Mouse (Mus musculus): ENCODE results near the gene Rnf214. TPM values are rescaled to one million over a fixed set of nuclear protein-coding genes. Genes with fewer than 3 reads are reported as not detected.
A peak's percentile ranks its signal among the peaks of the same experiment; 100 is the strongest.

The Rnf214 gene
- total RNA-seq (2021), result 10 to 100 TPM; 30.6 to 31.4 TPM

DNA sequence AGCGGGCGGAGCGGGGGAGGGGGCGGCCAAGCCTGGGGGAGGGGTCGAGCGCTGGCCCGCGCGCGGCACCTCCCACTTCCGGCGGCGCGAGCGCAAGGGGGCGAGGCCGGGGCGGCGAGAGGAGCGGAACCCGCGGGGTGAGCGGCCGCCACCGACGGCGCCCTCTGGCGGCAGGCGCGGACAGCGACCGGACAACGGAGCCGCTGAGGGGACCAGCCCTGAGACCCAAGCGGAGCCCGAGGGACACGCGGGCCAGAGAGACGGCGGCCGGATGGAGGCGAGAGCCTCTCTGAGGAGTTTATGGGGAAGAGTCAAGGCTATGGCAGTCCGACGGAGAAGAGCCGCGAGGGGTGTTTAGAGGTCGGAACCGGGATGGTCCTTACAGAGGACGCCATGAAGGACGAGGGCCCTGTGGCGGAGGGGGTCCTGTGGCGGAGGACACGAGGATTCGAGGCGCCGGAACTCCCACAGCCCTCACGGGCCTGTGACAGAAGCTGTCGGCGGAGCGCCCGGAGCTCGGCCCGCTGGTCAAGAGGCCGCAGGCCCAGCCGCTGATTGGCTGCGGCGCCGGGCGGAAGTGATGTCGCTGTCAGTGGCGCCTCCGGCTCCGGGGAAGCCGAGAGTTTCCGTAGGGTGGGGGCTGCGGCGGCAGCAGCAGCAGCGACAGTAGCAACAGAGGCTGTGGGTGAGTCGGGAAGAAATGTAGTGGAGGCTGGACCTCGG lies at the start of gene Rnf214, which contains the start of gene Pcsk7:
Gene Rnf214, minus strand, starts transcription at position 557 of the 723 bp plus-strand sequence.
Gene Pcsk7, plus strand, starts transcription at position 143 of the 723 bp plus-strand sequence.
- peak; percentile 91 for DNase-seq (ENCODE audit: low spot score)
- intact Hi-C loops (cut with DNase I), result loop anchor here (2.0 to 5.0 kb wide), 2 partner anchors 46 to 366 kb away; partner anchors contain the start of gene Zpr1

DNA sequence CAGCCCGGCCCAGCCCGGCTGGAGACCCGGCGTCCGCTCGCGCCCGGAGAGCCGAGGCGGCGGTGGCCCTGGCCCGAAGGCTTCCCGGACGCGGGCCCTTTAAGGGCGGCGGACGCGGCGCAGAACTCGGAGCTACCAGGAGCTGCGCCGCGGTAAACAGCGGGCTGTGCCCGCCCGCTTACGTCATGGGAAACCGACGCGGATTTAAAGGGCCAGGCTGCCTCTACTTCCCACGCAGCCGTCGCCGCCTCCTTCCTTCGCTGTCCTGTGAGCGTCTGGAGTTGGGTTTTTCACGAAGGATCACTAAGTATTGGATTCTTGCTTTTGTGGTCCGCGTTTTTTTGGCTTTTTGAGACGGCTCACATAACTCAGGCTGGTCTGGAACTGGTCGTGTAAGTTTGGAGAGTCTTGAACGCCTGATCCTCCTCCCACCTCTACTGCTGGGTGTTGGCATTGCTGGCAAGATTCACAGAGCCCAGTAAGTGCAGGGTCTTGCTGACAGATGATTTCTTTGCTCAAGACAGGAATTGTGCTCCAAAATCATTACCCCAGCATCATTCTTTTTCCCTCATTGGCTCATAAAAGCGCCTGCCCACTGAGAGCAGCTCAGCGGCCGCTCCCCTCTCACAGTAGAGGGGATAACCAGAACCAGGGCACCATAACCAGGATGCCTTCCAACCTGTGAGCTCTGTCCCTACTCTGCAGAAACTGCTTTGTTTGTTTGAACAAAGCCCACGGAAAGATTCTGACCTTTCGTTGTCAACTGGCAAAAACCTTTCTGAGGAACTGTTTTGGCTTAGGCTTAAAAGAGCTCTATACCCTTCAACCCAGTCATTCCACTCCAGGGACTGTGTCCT lies 48.6 kb upstream of the Rnf214 start, which contains the start of gene Sidt2:
Gene Sidt2, minus strand, starts transcription at position 152 of the 857 bp plus-strand sequence.
- peak; percentile 81 for DNase-seq (ENCODE audit: low spot score)
- intact Hi-C loops (cut with DNase I), result loop anchor here (2.0 kb wide), 1 partner anchor 29 kb away; no protein-coding TSS in a partner anchor

DNA sequence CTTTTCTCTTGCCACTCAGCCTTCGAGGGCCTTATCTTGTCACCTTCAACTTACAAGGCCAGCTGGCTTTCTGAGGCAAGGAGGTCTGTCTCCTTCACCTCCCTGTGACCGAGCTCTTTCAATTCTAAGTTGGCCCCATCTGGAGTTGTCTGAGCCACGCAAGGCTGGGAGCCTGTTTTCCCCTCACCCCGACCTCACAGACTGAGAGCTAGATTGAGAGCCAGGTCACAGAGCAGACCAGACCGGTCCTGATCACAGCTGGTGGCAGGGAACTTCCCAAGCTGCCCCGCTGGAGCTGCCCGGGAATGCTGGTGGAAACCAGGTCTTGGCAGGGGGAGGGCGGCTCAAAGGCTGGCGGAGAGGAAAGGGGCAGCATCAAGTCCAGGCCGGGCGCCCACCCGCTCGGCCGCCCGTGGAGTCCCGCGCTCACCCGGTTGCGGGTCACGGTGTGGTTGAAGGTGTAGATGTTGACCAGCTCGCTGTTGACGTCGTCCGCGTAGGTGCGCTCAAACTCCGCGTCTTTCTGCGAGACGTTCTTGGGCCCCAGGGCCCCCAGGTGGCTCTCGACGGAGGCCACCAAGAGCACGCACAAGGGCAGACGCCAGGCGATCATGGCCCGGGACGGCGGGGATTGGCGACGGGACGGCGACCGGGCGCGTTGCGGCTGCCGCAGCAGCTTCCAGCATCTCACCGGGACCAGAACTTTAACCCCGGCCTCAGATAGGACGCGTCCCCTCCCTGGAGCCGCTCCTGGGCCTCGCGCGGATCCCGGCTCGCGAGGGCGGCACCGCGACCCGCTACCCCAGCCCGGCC lies 47.8 kb upstream of the Rnf214 start:
- intact Hi-C loops (cut with DNase I), result loop anchor here (2.0 kb wide), 1 partner anchor 30 kb away; no protein-coding TSS in a partner anchor
- no peak for DNase-seq (ENCODE audit: low spot score)

DNA sequence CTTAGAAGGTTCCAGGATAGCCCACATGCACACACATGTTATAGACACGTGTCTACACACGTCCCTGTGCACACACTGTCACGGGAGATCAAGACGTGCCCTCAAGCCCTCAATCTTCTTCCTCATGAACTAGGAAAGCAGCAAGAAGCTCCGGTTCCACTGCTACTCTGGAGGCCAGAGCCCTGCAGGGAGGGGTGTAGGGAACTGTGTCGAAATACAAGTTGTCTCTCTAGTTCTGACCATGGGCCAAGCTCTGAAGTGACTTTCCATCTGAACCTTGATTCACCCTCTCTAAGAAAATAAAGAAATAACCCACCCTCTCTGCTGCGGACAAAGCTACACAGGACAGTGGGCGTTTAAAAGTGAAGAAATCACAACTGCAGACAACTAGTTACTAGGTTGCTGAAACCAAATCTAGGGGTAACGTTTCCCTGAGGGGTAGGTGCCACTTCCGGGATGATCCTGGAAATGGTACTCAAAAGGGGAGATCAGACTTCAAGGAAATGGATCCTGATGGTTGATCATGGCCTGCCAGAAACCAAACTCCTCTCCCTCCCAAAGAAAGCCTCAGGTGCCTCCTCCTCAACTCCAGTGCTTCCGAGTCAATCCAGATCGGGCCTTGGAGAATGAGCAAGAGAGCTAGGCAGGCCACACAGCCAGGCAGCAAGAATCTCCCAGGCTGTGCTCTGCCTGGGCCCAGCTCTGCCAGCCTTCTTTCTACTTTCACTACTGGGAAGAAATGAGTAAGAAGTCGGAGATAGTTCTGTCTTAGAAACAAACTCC lies 47.0 kb upstream of the Rnf214 start:
- intact Hi-C loops (cut with DNase I), result loop anchor here (2.0 kb wide), 2 partner anchors 31 to 47 kb away; partner anchors contain the start of genes Pcsk7 and Rnf214
- no peak for DNase-seq (ENCODE audit: low spot score)

DNA sequence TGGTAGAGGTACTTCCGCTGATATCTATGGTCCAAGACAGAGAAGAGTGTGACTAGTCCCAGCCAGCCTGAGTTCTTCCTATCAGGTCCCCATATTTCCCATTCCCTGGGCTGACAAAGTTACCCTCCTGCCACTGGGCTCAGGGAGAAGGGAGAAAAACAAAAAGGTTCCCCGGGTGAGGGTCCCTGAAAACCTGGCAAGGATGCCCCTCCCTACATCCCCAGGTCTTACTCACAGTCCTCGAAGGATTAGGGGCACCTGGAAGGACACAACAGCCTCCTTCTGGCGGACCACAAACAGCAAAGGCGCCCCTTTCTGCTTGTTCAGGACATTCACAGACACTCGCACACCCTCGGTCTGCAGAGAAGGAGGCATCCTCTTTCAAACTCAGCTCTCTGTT lies 46.2 kb upstream of the Rnf214 start:
- no peak for DNase-seq (ENCODE audit: low spot score)
- intact Hi-C loops (cut with DNase I), result loop anchor here (2.0 kb wide), 1 partner anchor 46 kb away; the partner anchor contains the start of genes Pcsk7 and Rnf214

DNA sequence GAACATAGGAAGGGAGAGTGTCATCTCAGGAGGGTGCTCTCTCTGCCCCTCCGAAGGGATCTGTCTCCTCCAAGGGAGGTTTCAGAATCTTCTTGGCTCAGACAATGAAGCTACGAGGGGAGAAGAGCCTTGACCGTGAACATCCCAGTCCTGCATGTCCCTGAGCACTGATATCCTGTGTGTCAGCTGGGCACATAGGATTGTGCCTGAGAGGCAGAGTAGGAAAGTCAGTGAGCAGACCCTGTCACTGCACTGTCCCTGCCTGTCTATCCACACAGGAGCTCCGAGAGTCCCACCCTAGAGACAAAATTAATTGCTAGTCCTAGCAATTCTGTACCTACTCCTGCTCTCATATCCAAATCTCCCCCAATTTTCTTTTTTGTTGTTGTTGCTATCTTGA lies 45.3 kb upstream of the Rnf214 start:
- intact Hi-C loops (cut with DNase I), result loop anchor here (2.0 kb wide), 1 partner anchor 45 kb away; the partner anchor contains the start of genes Pcsk7 and Rnf214
- no peak for DNase-seq (ENCODE audit: low spot score)

DNA sequence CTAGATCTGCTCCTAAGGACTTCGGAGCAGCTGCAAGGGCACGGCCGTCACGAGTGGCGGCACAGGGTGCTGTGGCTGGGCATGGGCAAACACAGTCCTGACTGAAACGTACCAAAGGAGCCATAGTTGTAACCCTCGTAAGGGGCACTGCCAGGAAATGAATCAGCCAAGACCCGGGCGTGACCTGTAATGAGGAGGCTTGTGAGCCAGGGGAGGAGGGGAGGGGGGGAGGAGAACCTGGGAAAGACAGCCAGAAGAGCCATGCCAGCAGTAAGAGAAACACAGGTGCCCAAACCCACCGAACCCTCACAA lies 40.1 kb upstream of the Rnf214 start:
- no peak for DNase-seq (ENCODE audit: low spot score)
- intact Hi-C loops (cut with DNase I), result no loop called here

DNA sequence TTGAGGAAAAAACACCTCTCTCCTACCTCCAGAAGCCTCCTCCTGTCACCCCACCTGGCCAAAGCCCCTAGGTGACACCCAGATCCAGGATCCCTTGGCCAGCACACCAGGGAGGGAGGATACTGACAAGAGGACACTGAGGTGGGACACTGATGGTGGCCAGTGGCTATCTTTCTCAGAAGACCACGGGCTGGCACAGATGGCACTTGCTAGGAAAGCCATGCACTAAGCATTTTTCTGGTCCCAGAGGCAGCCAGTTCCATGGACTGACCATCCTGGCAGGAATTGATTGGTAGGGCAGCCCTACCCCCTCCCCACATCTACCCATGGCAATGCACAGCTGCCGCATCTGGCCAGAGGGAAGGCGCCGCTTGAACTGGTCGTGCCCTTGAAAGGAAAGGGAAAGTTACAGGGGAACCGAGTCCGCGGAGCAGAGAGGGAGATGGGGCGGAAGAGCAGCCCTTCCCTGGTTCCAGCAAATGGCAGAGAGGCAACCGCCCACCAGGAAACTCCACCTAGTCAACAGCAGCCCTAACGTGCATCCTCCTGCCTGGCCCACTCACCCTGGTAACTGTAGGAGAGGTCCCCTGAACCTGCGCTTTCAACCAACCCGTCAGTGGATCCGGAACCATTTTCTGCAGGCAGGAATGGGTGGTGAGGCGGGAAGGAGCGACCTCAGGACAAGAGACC lies 39.6 kb upstream of the Rnf214 start:
- DNase-seq (ENCODE audit: low spot score), result no peak
- intact Hi-C loops (cut with DNase I), result no loop called here

DNA sequence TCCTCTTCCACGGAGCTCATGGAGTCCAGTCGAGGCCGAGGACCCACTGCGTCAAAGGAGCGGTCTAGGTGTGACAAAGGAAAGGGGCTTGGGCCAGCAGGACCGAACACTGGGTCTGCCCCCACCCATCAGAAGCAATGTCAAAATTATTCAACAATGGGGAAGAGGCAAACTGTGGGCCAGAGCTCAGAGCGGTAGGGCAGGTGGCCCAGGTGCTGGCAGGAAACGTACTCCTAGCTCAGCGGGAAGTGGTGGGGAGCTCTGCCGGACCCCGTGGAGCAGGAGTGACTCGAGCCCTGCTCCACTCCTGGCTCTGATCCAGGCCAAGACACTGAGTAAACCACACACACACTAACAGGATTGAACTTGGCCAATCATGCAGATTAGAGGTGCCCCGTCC lies 39.0 kb upstream of the Rnf214 start:
- intact Hi-C loops (cut with DNase I), result no loop called here
- no peak for DNase-seq (ENCODE audit: low spot score)

DNA sequence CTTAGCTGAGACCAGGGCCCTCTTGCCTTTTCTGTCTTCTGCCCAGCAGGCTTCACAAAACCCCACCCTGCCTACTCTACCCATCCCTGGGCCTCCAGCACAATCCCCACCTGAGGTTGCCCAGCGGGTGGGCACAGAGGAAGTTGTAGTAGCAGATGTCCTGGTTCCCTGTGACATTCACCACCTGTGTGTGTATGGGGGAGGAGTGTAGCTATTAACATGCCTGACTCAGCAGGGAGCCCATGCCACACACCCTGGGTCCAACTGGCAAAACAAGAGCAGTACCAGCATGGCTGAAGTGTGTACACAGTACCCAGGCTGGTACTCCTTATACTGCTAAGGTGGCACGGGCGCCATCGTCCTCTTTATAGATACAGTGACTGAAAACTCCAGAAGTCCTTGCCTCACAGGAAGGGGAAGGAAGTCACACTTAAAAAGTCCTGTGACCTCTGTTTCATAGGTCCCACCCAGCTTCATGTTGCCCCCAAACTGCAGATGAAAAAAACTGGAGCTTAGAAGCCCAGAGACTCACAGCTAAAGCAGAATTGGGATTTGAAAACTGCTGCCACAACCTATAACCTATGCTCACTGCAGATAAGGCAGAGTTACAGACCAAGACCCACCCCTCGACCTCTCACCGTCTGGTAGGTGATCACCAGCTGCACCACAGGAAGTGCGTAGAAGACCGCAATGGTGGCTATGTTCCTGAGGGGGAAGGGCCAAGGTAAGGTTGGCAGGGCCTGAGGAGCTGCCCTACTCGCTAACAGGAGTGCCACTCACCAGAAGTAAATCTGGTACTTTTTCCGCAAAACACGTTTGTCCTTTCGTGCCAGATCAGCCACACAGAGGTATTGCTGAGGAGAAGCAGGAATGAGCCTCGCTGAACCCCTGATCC lies 38.0 kb upstream of the Rnf214 start:
- intact Hi-C loops (cut with DNase I), result no loop called here
- DNase-seq (ENCODE audit: low spot score), result no peak

DNA sequence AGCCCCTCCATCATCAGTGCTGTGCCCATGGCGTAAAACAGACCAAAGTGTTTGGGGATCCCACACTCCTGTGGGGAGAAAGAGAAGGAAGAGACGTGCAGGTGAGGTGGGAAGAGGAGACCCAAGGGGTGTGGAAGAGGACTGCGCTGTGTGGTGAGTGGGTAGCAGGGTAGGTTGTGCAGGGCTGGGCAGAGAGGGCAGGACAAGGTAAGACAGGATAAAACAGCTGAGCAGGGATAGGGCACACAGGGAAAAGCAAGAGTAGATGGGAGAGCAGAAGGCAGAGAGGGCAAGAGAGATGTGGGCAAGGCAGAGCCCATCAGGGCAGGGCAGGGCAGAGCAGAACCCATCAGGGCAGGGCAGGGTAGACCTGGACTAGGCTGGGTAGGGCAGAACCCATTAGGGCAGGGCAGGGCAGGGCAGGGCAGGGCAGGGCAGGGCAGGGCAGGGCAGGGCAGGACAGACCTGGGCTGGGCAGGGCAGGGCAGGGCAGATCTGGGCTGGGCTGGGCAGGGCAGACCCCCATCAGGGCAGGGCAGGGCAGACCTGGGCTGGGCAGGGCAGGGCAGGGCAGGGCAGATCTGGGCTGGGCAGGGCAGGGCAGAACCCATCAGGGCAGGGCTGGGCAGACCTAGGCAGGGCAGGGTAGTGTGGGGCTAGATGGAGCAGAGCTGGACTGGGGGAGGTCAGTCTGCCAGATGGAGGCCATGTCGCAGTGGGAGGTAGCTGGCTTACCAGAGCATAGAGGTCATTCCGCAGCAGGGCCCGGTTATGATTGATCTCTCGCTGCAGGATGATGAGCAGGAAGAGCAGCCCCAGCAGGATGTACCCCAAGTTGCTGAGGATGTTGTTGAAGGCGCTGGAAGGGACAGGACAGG lies 37.2 kb upstream of the Rnf214 start:
- no peak for DNase-seq (ENCODE audit: low spot score)
- intact Hi-C loops (cut with DNase I), result no loop called here

DNA sequence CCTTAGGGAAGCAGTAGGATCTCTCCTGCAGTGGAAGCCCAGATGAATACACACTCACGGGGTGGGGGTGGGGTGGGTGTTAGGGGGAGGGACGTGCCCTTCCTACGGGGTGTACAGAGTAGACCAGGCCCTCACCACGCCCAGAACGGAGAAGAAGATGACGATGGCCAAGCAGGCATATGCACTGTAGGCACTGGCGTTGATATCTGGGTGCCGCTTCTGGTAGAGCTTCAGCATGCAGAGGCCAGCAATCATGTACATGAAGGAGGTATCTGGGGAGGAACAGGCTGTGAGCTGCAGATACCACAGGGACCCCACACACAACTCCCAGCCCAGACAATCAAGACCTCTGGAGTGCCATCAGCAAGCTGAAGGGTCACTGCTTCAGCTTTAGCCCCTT lies 36.2 kb upstream of the Rnf214 start:
- DNase-seq (ENCODE audit: low spot score), result no peak
- intact Hi-C loops (cut with DNase I), result no loop called here

DNA sequence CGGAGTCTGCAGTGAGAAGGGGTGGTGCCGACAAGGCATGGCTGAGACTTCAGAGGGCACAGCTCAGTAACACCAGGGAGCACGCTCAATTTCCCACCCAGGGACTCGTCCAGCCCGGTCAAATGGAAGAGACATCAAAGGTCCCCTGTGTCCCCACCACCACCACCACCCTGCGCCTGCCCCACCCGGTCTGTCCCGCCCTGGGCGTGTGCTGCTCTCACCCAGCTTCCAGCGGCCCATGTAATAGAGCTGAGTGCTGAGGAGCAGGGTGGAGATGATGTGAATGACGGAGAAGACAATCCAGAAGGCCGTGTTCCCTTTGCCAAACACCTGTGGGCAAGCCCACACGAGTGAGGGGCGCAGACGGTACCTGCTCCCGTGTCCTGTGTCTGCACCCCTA lies 35.8 kb upstream of the Rnf214 start:
- intact Hi-C loops (cut with DNase I), result no loop called here

DNA sequence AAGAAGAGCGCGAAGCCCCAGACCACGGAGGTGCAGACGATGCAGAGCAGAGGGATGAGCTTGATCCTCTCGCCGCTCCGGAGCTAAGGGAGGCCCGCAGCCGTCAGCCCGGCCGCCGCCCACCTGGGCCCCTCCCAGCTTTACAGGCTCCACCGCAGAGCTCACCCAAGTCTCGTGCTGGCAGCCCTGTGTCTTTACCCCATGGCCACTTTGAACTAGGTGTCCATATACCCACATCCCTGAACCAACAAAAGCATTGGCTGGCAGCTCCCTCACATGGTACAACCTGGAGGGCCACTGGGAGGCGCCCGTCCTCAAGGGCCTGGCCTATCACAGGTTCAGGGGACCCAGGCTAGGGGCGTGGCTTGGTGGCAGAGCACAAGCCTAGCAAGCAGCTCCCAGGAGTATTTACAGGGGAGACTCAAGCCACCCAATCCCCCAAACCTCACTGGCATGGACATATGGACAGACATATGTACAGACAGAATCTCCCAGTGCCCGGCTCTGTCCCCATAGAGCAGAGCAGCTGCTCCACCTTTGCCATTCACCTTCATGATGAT lies 34.7 kb upstream of the Rnf214 start:
- intact Hi-C loops (cut with DNase I), result no loop called here
- no peak for DNase-seq (ENCODE audit: low spot score)

More for the DNA sequence above, 35.8 kb upstream of the Rnf214 start:
- DNase-seq (ENCODE audit: low spot score), result no peak

DNA sequence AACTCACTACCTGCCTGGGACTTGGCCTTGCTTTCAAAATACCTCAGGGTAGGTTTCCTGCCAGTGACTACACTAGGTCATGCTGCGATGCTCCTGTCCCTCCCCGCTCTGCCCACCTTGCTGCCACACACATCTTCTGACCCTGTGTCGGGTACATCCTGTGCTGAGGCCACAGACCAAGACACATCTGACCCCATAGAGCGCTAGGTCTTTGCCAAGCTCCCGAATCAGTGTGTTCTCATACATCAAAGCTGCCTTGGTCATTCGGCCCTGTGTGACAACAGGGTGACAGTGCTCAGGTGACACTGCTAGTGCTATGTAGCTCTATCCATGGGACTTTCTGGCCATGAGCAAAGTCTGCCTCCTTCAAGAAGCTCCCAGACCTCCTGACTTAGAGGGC lies 33.1 kb upstream of the Rnf214 start:
- intact Hi-C loops (cut with DNase I), result loop anchor here (1.0 kb wide), 1 partner anchor 26 kb away; no protein-coding TSS in a partner anchor
- DNase-seq (ENCODE audit: low spot score), result no peak

DNA sequence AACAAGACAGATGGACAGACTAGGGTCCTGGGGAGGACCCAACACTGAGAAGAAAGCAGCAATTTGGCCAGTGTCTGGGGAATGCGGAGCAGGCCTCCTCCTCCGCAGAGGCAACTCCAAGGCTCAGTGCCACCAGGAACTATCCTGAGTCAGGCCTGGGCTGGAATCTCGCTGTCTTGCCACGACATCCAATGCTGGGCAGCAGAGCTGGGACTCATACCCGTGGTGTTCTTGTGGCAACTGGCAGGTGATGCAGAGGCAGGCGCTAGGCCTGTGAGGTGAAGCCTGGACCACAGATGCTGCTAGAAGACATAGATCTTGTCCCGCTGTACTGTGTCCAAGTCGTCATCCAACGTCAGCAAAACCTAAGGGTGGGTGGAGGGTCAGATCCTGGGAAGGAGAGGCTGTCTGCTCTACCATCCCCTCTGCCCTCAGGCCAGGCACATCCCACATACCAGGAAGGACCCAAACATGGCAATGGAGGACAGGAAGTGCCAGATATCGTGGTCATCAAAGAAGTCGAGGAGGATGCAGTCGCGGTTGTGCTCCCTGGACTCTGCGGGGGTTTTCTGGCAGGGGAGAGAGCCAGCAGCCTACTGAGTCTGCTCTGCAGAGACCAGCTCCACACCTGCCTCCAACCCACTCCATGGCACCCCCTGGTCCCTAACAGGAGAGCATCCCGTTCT lies 32.4 kb upstream of the Rnf214 start:
- DNase-seq (ENCODE audit: low spot score), result no peak
- intact Hi-C loops (cut with DNase I), result loop anchor here (1.0 kb wide), 1 partner anchor 26 kb away; no protein-coding TSS in a partner anchor
